Mouse (Mus musculus) left cerebral cortex, postnatal 14 days (tissue): ENCODE results near the gene Cpxcr1. TPM values are rescaled to one million over a fixed set of nuclear protein-coding genes. Genes with fewer than 3 reads are reported as not detected.

Experiments used
- DNase-seq, 2 experiments: peaks; one replicate each; pipeline ENCODE4 v3.0.0; 2021 to 2022; ENCODE audit warnings: low spot score in 2 of 2, mixed read lengths in 1 of 2
- intact Hi-C: fragments of 180-260 bp; cut with DNase I; formaldehyde crosslinking; loops from one replicate; pipeline ENCODE4 v1.15.1; 2025
- long read RNA-seq, 2 experiments: library from polyadenylated mRNA; stranded (forward); transcript quantifications; one replicate each; pipeline ENCODE4 v2.0.0; 2021
- total RNA-seq, 2 experiments: library from RNA; stranded (reverse); gene quantifications; 2 replicates each; pipeline ENCODE4 v1.2.3; 2021

Cpxcr1 gene
- total RNA-seq = not detected
- long read RNA-seq, experiment 1 = 0 reads
- long read RNA-seq, experiment 2 = 0 reads

DNA sequence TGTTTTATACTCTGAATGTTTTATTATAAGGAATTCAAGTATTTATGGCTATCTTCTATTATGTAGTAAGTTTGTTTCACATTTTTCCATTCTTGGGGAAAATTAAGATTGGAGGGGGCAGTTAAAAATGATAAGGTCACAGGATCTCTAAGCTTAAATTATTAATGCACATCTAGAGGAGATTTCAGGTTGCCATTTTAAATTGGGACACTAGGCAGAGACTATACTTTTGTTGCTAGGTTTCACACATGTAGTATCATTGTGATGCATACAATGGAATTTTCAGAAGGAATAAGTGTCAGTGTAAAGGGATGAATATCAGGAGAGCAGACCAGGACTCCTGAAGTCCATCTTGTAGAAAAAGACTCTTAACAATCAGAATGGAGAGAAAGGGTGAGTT lies at the start of gene Cpxcr1:
Gene Cpxcr1 (plus strand): TSS at position 301 of the 400 bp plus-strand sequence.
- intact Hi-C loops = no loop called here

More for the DNA sequence above, at the start of gene Cpxcr1:
- DNase-seq = no peak

Other genes starting within 250 kb of the Cpxcr1 start
- not detected for gene H2afb2, start 232.2 kb downstream of the Cpxcr1 start, total RNA-seq